Mouse (Mus musculus) spleen, postnatal 0 days (tissue): ENCODE results near the gene Nfib. TPM values are rescaled to one million over a fixed set of nuclear protein-coding genes. Genes with fewer than 3 reads are reported as not detected.

Source experiments
- polyA plus RNA-seq: library from polyadenylated mRNA; unstranded; fragments of >200 nt; fragmentation: Nextera tagmentation; extraction: Ambion mirVana; gene quantifications from 2 replicates; pipeline ENCODE4 v1.2.1, GENCODE M21; 2015

Nfib gene
- 11.9 and 13.9 TPM in 2 replicates for polyA plus RNA-seq

DNA sequence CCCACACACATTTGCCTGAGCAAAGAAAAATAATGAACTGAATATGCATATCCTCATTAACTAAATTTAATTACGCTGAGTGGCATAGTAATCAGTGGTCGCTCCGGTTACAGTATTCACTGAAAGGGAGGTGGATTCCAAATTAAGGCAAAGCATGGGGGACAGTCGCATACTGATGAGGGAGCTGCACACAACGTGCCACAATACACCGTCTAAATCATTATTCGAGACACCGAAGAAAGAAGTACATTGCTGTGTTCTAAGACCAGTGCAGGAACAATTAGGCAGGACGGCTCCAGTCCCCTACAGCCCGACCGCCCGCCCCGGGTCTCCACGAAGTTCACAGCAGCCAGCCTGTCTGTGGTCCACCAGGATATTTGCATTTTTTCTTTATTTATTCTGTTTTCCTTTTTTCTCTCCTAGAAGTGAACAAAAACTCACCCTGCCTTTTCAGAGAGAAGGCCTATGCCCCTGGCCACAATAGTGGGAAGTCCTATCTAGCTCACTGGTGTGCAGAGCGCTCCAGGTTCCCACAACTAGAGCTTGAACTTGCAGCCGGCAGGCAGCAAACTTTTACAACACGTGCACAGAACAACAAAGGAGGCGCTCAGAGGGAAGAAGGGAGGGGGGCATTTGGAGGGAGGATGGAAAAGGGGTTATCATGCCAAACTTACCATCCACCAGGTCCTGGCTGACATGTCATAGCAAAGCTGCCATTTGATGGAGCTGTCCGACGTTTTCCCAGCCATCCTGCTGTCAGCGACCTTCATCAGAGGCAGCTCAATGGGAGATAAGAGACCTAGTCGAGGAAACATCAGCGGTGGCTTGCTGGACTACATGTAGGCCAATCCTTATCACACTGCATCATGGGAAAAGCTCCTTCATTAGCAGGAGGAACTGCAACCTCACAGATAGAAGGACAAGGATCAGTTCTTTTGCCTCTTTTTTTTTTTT lies at the start of gene Nfib:
Gene Nfib (minus strand): TSS at position 910 of the 954 bp plus-strand sequence.

Other genes starting within 250 kb of the Nfib start
- gene Zdhhc21, start 154.2 kb upstream of the Nfib start, polyA plus RNA-seq: 3.5 and 4.9 TPM in 2 replicates
- not detected in 2 replicates for gene Cer1, start 179.4 kb upstream of the Nfib start, polyA plus RNA-seq